Mouse (Mus musculus) heart, postnatal 10 days (tissue): ENCODE results near the gene Olfr566. TPM values are rescaled to one million over a fixed set of nuclear protein-coding genes. Genes with fewer than 3 reads are reported as not detected.

ENCODE experiments used
- DNase-seq, 2 experiments: peaks; one replicate each; pipeline ENCODE4 v3.0.0; 2021
- intact Hi-C: fragments of 180-260 bp; cut with DNase I; formaldehyde crosslinking; loops from one replicate; pipeline ENCODE4 v1.15.1; 2025
- total RNA-seq, 2 experiments: library from RNA; stranded (reverse); gene quantifications; 2 replicates each; pipeline ENCODE4 v1.2.3; 2021

Gene Olfr566
- total RNA-seq = not detected

GRCm38 (mm10) chr7:102858665-102859064 is at the start of gene Olfr566:
TSS of gene Olfr566 (minus strand) at chr7:102858765.
- DNase-seq = no peak

DNA sequence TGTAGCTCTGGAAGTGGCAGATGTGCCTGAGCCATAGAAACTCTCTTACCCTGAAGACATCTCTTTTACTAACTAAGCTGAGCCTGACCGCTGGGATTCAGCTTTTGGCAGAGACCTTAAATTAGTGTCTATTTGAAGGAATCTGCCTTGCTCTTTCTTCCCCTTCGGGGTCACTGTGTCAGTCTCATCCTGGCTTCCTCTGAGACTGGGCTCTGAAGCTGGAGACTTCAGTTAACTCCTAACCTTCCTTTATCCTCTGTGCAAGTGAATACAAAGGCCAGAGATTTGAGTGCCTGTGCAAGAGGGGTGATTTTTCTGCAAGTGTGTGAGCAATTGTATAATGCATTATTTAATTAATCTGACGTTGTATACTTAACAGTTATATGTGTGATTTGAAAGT is 32.2 kb upstream of the Olfr566 start, which contains the start of gene Olfr569:
Gene Olfr569, minus strand, starts transcription at position 101 of the 400 bp plus-strand sequence.
- DNase-seq = no peak
- intact Hi-C loops = no loop called here

More at GRCm38 (mm10) chr7:102858665-102859064, at the start of gene Olfr566:
- intact Hi-C loops = no loop called here

GRCm38 (mm10) chr7:102876822-102877221 is 18.3 kb upstream of the Olfr566 start, which contains the start of gene Olfr568:
TSS of gene Olfr568 (plus strand) at chr7:102877122.
- intact Hi-C loops = no loop called here
- DNase-seq = no peak

GRCm38 (mm10) chr7:102855807-102856206 is 2.8 kb downstream of the Olfr566 start:
- DNase-seq = no peak
- intact Hi-C loops = no loop called here

Other genes starting within 250 kb of the Olfr566 start
- not detected for gene Olfr553, start 240.5 kb downstream of the Olfr566 start, total RNA-seq
- not detected for gene Olfr554, start 220.3 kb downstream of the Olfr566 start, total RNA-seq
- not detected for gene Olfr555, start 199.9 kb downstream of the Olfr566 start, total RNA-seq
- not detected for gene Olfr556, start 193.9 kb downstream of the Olfr566 start, total RNA-seq
- 10 to 100 TPM in 1 of 2 experiments, 1 to 10 TPM in 1; 6.9 to 10.6 TPM for gene Trim68, start 171.4 kb downstream of the Olfr566 start, total RNA-seq
- gene Olfr557, start 162.9 kb downstream of the Olfr566 start, total RNA-seq = not detected
- gene Olfr558, start 156.6 kb downstream of the Olfr566 start, total RNA-seq = 1 to 10 TPM; 6.2 TPM
- not detected for gene Olfr33, start 139.7 kb downstream of the Olfr566 start, total RNA-seq
- gene Olfr559, start 131.3 kb downstream of the Olfr566 start, total RNA-seq = not detected
- under 1 TPM; 0.12 to 0.57 TPM for gene Olfr560, start 99.4 kb downstream of the Olfr566 start, total RNA-seq
- 1 to 10 TPM; 2.1 to 2.2 TPM for gene Olfr78, start 99.3 kb downstream of the Olfr566 start, total RNA-seq
- gene Olfr561, start 87.5 kb downstream of the Olfr566 start, total RNA-seq = not detected
- not detected for gene Olfr564, start 55.3 kb downstream of the Olfr566 start, total RNA-seq
- gene Olfr568, start 18.4 kb upstream of the Olfr566 start, total RNA-seq = not detected
- not detected for gene Olfr569, start 32.1 kb upstream of the Olfr566 start, total RNA-seq
- not detected for gene Olfr570, start 35.8 kb upstream of the Olfr566 start, total RNA-seq
- not detected for gene Olfr571, start 58.8 kb upstream of the Olfr566 start, total RNA-seq
- not detected for gene Olfr572, start 65.6 kb upstream of the Olfr566 start, total RNA-seq
- gene Olfr573-ps1, start 83.8 kb upstream of the Olfr566 start, total RNA-seq = not detected
- gene Olfr574, start 89.7 kb upstream of the Olfr566 start, total RNA-seq = not detected
- not detected for gene Olfr575, start 100.0 kb upstream of the Olfr566 start, total RNA-seq
- not detected for gene Olfr576, start 103.9 kb upstream of the Olfr566 start, total RNA-seq
- not detected for gene Olfr577, start 117.2 kb upstream of the Olfr566 start, total RNA-seq
- not detected for gene Olfr578, start 130.6 kb upstream of the Olfr566 start, total RNA-seq
- not detected for gene Olfr582, start 179.3 kb upstream of the Olfr566 start, total RNA-seq
- gene Olfr583, start 192.5 kb upstream of the Olfr566 start, total RNA-seq = not detected
- gene Olfr584, start 223.1 kb upstream of the Olfr566 start, total RNA-seq = not detected
- gene Olfr585, start 239.0 kb upstream of the Olfr566 start, total RNA-seq = not detected